Mouse (Mus musculus) fat pad, adult 2 months (tissue): ENCODE measurements around the gene BC037034.
"Not testable (repeated sequence)": the region's sequence is repeated elsewhere in the genome, so short reads cannot be mapped to it uniquely, and the experiment has no call there.

ENCODE experiments used
- DNase-seq: peaks from one replicate; pipeline ENCODE4 v3.0.0-alpha.2; 2011; ENCODE audit warnings: low read depth, low spot score; ENCODE audit errors: extremely low read depth

Gene BC037034

DNA sequence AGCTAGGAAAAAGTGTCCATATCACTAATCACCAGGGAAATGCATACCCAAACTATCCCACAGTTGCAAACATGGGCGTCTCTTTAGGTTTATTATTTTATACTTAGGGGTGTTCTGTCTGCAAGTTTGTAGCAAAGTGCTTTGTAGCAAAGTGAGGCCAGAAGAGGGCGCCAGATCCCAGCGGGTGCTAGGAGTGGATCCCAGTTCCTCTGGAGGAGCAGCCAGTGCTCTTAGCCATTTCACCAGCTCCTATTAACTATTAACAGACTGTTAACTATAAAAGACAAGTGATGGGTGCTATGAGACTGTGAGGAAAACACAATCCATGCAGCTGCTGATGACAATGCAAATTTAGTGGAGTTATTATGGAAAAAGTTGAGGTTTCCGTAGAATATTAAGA, 41.7 kb downstream of the BC037034 start:
- DNase-seq = no peak

DNA sequence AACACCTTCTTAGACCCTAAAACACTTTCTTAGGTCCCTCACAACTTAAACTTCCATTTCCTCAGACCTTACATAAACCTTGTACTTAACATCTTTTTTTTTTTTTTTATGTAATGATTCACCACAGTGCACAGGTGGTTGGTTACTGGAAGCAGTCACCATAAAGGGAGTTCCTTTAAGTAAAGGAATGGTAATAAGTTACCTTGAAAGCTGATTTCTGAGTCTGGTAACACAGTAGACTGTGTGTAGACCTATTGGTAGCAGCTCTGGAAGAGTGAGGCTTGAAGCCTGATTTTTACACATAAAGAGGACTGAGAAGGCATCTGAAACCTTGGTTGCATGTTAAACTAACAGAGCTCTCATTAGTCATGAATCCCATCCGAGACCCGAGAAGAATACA, 44.0 kb downstream of the BC037034 start:
- no peak for DNase-seq

DNA sequence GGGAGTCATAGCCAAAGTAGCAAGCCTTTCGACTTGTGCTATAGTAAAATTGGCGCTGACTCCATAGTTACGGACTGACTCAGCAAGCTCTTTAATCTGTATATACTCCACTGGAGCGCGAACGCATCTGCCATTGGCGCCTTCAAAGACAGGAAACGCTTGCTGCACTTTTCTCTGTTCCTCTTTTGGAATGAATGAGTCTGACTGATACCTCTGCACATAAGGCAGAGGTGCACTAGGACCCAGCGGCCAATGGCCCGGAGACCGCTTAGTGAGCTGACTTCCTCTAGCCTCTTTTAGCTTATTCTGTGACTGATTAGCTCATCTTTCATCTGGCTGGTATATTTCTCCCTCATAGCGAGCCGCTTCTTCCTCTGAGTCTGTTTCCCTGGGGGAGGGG, 47.2 kb downstream of the BC037034 start:
- DNase-seq = not testable (repeated sequence)
